Mouse (Mus musculus): ENCODE measurements around the gene Phf23. TPM values are rescaled to one million over a fixed set of nuclear protein-coding genes. Genes with fewer than 3 reads are reported as not detected.

Gene Phf23
- total RNA-seq, 1 experiment, result 80.9 TPM

DNA sequence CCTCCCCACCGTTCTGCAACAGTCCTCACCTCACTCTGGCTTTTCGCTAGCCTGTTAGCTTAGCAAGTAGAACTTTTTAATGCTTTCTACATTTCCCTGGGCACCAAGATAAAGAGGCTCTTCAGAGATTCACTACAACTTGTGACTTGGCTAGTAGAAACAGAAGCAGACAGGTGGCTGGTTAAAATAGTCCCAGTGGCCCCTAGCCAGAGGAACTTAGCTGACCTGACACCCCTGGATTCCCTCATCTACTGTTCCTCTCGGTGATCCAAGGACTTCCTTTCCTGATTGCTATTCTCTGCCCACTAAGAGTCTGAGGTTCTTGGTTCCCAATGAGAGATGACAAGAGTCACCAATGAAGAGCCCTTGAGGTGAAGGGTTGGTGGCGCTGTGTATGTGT, 12.2 kb upstream of the Phf23 start:
- no peak for DNase-seq (ENCODE audit: low read depth, low spot score)
- peaks cover 16% of the 10 kb centered on the region for H3K36me3 ChIP-seq (ENCODE audit: control insufficient read depth, insufficient read depth, low read length, poor library complexity, severe bottlenecking)

GRCm38 (mm10) chr11:69984431-69984830, 11.1 kb upstream of the Phf23 start:
- no peak for DNase-seq (ENCODE audit: low read depth, low spot score)
- TF ChIP-seq HCFC1 (IDR thresholded peaks at IDR 0.05; ENCODE audit: borderline replicate concordance, insufficient read depth, low read length) (no peak), ZC3H11A (IDR thresholded peaks at IDR 0.05; ENCODE audit: borderline replicate concordance, low read depth, low read length) (no peak), CHD2 (IDR thresholded peaks at IDR 0.05; ENCODE audit: low read depth, low read length) (no peak), ZNF384 (IDR thresholded peaks at IDR 0.05; ENCODE audit: low read depth, low read length) (no peak), MAFK (IDR thresholded peaks at IDR 0.05; ENCODE audit: insufficient read depth, low read depth, low read length) (no peak)
- Histone ChIP-seq H3K9me3 (ENCODE audit: control insufficient read depth, insufficient read depth, low read depth, low read length) (no peaks in the 10 kb centered on the region), H3K4me1 (ENCODE audit: control insufficient read depth in 2 of 2, insufficient read depth in 2 of 2, low read length in 2 of 2, poor library complexity in 1 of 2) (peaks cover 0 to 2% of the 10 kb centered on the region in 2 experiments; a peak in 1 of 4 replicates), H3K4me3 (ENCODE audit: insufficient read depth in 1 of 2, low read depth in 1 of 2, low read length in 2 of 2, poor library complexity in 1 of 2, severe bottlenecking in 1 of 2) (no peak overlapping the region), H3K36me3 (ENCODE audit: control insufficient read depth, insufficient read depth, low read length, poor library complexity, severe bottlenecking) (peaks cover 16% of the 10 kb centered on the region), H3K27ac (ENCODE audit: insufficient read depth, low read depth, low read length, poor library complexity, severe bottlenecking) (no peak overlapping the region), H3K9ac (ENCODE audit: insufficient read depth, low read depth, low read length, poor library complexity, severe bottlenecking) (no peak overlapping the region)
- in situ Hi-C loops (cut with MboI; ENCODE audit: low sequenced_read_pairs in 2 of 2, unreplicated experiment in 2 of 2), result no loop called here

More for the DNA sequence above, 12.2 kb upstream of the Phf23 start:
- no peak for TF ChIP-seq CHD2 (IDR thresholded peaks at IDR 0.05; ENCODE audit: low read depth, low read length)
- no peak for TF ChIP-seq ZC3H11A (IDR thresholded peaks at IDR 0.05; ENCODE audit: borderline replicate concordance, low read depth, low read length)
- no peak overlapping the region for H3K4me3 ChIP-seq (ENCODE audit: insufficient read depth in 1 of 2, low read depth in 1 of 2, low read length in 2 of 2, poor library complexity in 1 of 2, severe bottlenecking in 1 of 2)
- in situ Hi-C loops (cut with MboI; ENCODE audit: low sequenced_read_pairs in 2 of 2, unreplicated experiment in 2 of 2), result no loop called here
- H3K9ac ChIP-seq (ENCODE audit: insufficient read depth, low read depth, low read length, poor library complexity, severe bottlenecking), result no peak overlapping the region
- H3K27ac ChIP-seq (ENCODE audit: insufficient read depth, low read depth, low read length, poor library complexity, severe bottlenecking), result no peak overlapping the region
- H3K9me3 ChIP-seq (ENCODE audit: control insufficient read depth, insufficient read depth, low read depth, low read length), result no peaks in the 10 kb centered on the region
- H3K4me1 ChIP-seq (ENCODE audit: control insufficient read depth in 2 of 2, insufficient read depth in 2 of 2, low read length in 2 of 2, poor library complexity in 1 of 2), result peaks cover 0 to 2% of the 10 kb centered on the region in 2 experiments; a peak in 1 of 4 replicates

GRCm38 (mm10) chr11:69989949-69990348, 5.6 kb upstream of the Phf23 start:
- Histone ChIP-seq H3K27ac (ENCODE audit: insufficient read depth, low read depth, low read length, poor library complexity, severe bottlenecking) (no peak overlapping the region), H3K4me3 (ENCODE audit: insufficient read depth in 1 of 2, low read depth in 1 of 2, low read length in 2 of 2, poor library complexity in 1 of 2, severe bottlenecking in 1 of 2) (no peak overlapping the region), H3K9me3 (ENCODE audit: control insufficient read depth, insufficient read depth, low read depth, low read length) (no peaks in the 10 kb centered on the region), H3K36me3 (ENCODE audit: control insufficient read depth, insufficient read depth, low read length, poor library complexity, severe bottlenecking) (peaks cover 14% of the 10 kb centered on the region), H3K9ac (ENCODE audit: insufficient read depth, low read depth, low read length, poor library complexity, severe bottlenecking) (no peak overlapping the region), H3K4me1 (ENCODE audit: control insufficient read depth in 2 of 2, insufficient read depth in 2 of 2, low read length in 2 of 2, poor library complexity in 1 of 2) (peaks cover 0 to 1% of the 10 kb centered on the region in 2 experiments; a peak in 1 of 4 replicates)
- in situ Hi-C loops (cut with MboI; ENCODE audit: low sequenced_read_pairs in 2 of 2, unreplicated experiment in 2 of 2), result no loop called here
- DNase-seq (ENCODE audit: low read depth, low spot score), result no peak
- TF ChIP-seq CHD2 (IDR thresholded peaks at IDR 0.05; ENCODE audit: low read depth, low read length) (no peak), ZNF384 (IDR thresholded peaks at IDR 0.05; ENCODE audit: low read depth, low read length) (no peak), ZC3H11A (IDR thresholded peaks at IDR 0.05; ENCODE audit: borderline replicate concordance, low read depth, low read length) (no peak), MAFK (IDR thresholded peaks at IDR 0.05; ENCODE audit: insufficient read depth, low read depth, low read length) (no peak), HCFC1 (IDR thresholded peaks at IDR 0.05; ENCODE audit: borderline replicate concordance, insufficient read depth, low read length) (no peak)

GRCm38 (mm10) chr11:69990850-69991691, 4.5 kb upstream of the Phf23 start, which contains the start of gene Gabarap:
Gene Gabarap, plus strand, starts transcription at chr11:69991143.
- in situ Hi-C loops (cut with MboI; ENCODE audit: low sequenced_read_pairs in 2 of 2, unreplicated experiment in 2 of 2), result no loop called here
- Histone ChIP-seq H3K9ac (ENCODE audit: insufficient read depth, low read depth, low read length, poor library complexity, severe bottlenecking) (peak within 1 kb of the TSS; percentile 92), H3K36me3 (ENCODE audit: control insufficient read depth, insufficient read depth, low read length, poor library complexity, severe bottlenecking) (peaks cover 10% of the 10 kb centered on the region)

More at GRCm38 (mm10) chr11:69990850-69991691, 4.5 kb upstream of the Phf23 start, which contains the start of gene Gabarap:
- no peak for TF ChIP-seq ZC3H11A (IDR thresholded peaks at IDR 0.05; ENCODE audit: borderline replicate concordance, low read depth, low read length)
- TF ChIP-seq HCFC1 (IDR thresholded peaks at IDR 0.05; ENCODE audit: borderline replicate concordance, insufficient read depth, low read length), result peak; percentile 52; the same call in 1 of the 2 replicates
- TF ChIP-seq CHD2 (IDR thresholded peaks at IDR 0.05; ENCODE audit: low read depth, low read length), result peak; percentile 81
- DNase-seq (ENCODE audit: low read depth, low spot score), result peak; percentile 95
- Histone ChIP-seq H3K4me1 (ENCODE audit: control insufficient read depth in 2 of 2, insufficient read depth in 2 of 2, low read length in 2 of 2, poor library complexity in 1 of 2) (peaks cover 0 to 1% of the 10 kb centered on the region in 2 experiments; a peak in 1 of 4 replicates), H3K9me3 (ENCODE audit: control insufficient read depth, insufficient read depth, low read depth, low read length) (no peaks in the 10 kb centered on the region), H3K4me3 (ENCODE audit: insufficient read depth in 1 of 2, low read depth in 1 of 2, low read length in 2 of 2, poor library complexity in 1 of 2, severe bottlenecking in 1 of 2) (peak within 1 kb of the TSS; percentile 61 to 85), H3K27ac (ENCODE audit: insufficient read depth, low read depth, low read length, poor library complexity, severe bottlenecking) (peak within 1 kb of the TSS; percentile 30)

All from ES-E14 (cell line).